Mouse (Mus musculus) hindbrain, embryonic 11.5 days (tissue): ENCODE data around the gene D6Ertd527e. TPM values are rescaled to one million over a fixed set of nuclear protein-coding genes. Genes with fewer than 3 reads are reported as not detected.

ENCODE experiments used
- polyA plus RNA-seq: library from polyadenylated mRNA; unstranded; fragments of >200 nt; fragmentation: Nextera tagmentation; extraction: Ambion mirVana; gene quantifications from 2 replicates; pipeline ENCODE4 v1.2.1, GENCODE M21; 2014

Gene D6Ertd527e
- polyA plus RNA-seq, 1 experiment from 2014 or later = not detected

Other genes starting within 250 kb of the D6Ertd527e start
- gene Nfu1, start 95.5 kb upstream of the D6Ertd527e start, polyA plus RNA-seq = 95.8 and 102 TPM in 2 replicates
- gene Gfpt1, start 61.9 kb upstream of the D6Ertd527e start, polyA plus RNA-seq = 16.9 and 18.1 TPM in 2 replicates
- 4.5 and 7.4 TPM in 2 replicates for gene Antxr1, start 231.1 kb downstream of the D6Ertd527e start, polyA plus RNA-seq
- gene Gkn1, start 246.2 kb downstream of the D6Ertd527e start, polyA plus RNA-seq = not detected in 2 replicates